Mouse (Mus musculus) E14TG2a.4 (cell line): ENCODE results near the gene Elp5.

Source experiments
- H3K27me3 ChIP-seq: 2 replicates; pipeline ENCODE4 v1.6.1; 2014; ENCODE audit warnings: low read length, control low read depth; ENCODE audit not compliant: insufficient read depth
- H3K36me3 ChIP-seq: 2 replicates; pipeline ENCODE4 v1.6.1; 2014; ENCODE audit warnings: low read length, control low read depth; ENCODE audit not compliant: insufficient read depth
- H3K4me1 ChIP-seq: replicated peaks from 2 replicates; pipeline ENCODE4 v1.6.1; 2014; ENCODE audit warnings: low read depth, low read length, control low read depth
- H3K4me3 ChIP-seq: replicated peaks from 2 replicates; pipeline ENCODE4 v1.5.1; 2014; ENCODE audit warnings: mild to moderate bottlenecking, low read length
- H3K9me3 ChIP-seq: 2 replicates; pipeline ENCODE4 v1.6.1; 2014; ENCODE audit warnings: low read length, control low read depth
- CTCF ChIP-seq: conservative IDR thresholded peaks from 2 replicates; pipeline ENCODE4 v1.5.1; 2014; ENCODE audit warnings: low read length
- NANOG ChIP-seq: IDR thresholded peaks from 2 replicates; pipeline ENCODE4 v1.6.1; 2014; ENCODE audit warnings: borderline replicate concordance, low read length, mixed read lengths
- POU5F1 ChIP-seq: IDR thresholded peaks from 2 replicates; pipeline ENCODE4 v1.6.1; 2014; ENCODE audit warnings: low read length, borderline replicate concordance

Elp5 gene

DNA sequence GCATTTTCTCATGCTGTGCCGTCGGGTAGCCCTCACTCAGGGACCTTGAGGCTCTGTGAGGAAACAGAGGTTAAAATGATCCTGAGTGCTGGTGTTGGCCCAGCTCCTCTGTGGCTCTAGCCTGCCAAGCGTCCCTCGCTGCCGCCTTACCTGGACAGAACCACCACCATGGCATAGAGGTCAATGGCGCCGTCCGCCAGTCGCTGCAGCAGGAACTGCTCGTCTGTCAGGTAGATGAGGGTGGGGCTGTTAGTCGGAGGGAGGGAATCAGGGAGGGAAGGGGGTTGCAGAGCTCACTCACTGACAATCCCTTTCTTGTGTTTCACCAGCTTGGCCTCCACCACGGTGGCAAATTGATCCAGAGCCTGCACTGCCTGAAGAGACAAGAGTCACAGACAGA is 28.2 kb upstream of the Elp5 start:
- no peaks in the 10 kb centered on the region for H3K27me3 ChIP-seq
- peaks cover 87% of the 10 kb centered on the region for H3K36me3 ChIP-seq
- peaks cover 94% of the 10 kb centered on the region for H3K4me1 ChIP-seq
- H3K9me3 ChIP-seq = no peaks in the 10 kb centered on the region
- no peak overlapping the region for H3K4me3 ChIP-seq
- TF ChIP-seq POU5F1 = no peak

DNA sequence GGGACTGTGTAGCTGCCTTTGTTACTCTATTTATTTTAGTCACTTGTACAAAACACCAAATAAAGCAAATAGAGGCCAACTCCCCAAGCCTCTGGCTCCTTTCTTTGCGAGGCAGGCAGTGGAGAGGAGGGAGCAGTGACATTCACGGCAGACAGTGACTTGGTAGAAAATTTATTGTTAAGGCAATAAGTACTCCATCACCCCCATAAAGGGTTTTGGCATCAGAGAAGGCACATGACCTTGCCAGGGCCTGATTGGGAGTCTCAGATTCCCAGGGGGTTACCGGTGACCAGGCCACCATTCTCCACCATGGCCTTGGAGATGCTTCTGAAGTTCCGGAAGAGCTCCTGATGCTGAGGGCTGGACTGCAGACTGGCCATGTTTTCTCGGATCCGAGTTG is 27.7 kb upstream of the Elp5 start:
- Histone ChIP-seq H3K4me3 (no peak overlapping the region), H3K36me3 (peaks cover 92% of the 10 kb centered on the region), H3K27me3 (no peaks in the 10 kb centered on the region), H3K9me3 (no peaks in the 10 kb centered on the region), H3K4me1 (peaks cover 95% of the 10 kb centered on the region)
- no peak for TF ChIP-seq POU5F1
- no peak for TF ChIP-seq CTCF
- TF ChIP-seq NANOG = no peak

DNA sequence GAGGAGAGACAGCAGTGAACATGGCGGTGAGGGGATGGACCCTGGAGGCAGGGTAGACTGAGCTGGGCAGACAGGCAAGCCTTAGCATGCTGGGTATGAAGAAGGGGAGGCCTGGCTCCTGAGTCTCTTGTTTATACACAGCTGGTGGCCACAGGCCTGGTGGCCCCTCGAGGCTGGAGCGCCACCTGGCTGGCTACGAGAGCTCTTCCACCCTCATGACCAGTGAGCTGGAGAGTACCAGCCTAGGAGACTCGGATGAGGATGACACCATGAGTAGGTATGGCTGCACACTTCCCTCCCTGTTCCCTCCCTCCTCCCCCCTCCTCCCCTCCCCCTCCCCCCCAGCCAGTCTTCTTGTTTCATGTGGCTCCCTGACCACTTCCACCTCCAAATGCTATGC is 23.2 kb upstream of the Elp5 start:
- TF ChIP-seq CTCF (0 out of 2 replicates have a peak, but pooled peaks have one; percentile 8), NANOG (no peak), POU5F1 (no peak)
- no peaks in the 10 kb centered on the region for H3K27me3 ChIP-seq
- H3K9me3 ChIP-seq = no peaks in the 10 kb centered on the region
- peaks cover 86% of the 10 kb centered on the region for H3K36me3 ChIP-seq
- H3K4me1 ChIP-seq = peaks cover 92% of the 10 kb centered on the region
- H3K4me3 ChIP-seq = no peak overlapping the region; the same call in 1 of the 2 replicates

DNA sequence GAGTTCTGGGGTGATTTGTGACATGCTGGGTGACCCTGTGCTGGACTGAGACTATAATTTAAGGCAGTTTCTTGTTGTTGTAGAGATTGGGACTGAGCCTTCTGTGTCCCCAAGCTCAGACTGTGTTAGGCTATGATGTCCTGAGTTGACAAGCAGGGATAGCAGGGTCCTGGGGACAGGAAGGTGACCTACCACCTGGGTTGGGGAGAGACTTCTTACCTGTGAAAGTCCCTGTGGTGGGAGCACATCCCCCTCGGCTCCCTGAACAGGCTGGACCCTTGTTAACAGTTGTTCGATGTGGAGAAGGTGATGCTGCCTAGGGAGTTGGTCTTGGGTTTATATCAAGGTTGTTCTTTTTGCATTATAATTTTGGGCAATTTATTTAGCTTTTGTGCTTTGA is 20.2 kb upstream of the Elp5 start:
- H3K9me3 ChIP-seq = no peaks in the 10 kb centered on the region
- TF ChIP-seq CTCF = no peak
- no peak for TF ChIP-seq NANOG
- TF ChIP-seq POU5F1 = no peak
- H3K4me3 ChIP-seq = peak overlapping the region; percentile 94

DNA sequence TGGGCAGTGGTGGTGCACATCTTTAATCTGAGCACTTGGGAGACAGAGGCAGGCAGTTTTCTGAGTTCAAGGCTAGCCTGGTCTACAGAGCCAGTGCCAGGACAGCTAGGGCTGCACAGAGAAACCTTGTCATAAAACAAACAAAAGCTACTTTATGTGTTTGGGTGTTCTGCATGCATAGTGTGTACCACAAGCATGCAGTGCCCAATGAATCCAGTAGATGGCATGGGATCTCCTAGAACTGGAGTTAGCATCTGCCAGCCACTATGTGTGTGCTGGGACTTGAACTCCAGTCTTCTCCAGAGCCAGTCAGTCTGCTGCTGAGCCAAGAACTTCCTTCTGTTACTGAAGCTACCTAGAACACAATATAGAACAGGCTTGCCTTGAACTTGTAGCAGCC is 19.5 kb upstream of the Elp5 start:
- Histone ChIP-seq H3K4me1 (peaks cover 86% of the 10 kb centered on the region), H3K4me3 (peak overlapping the region; percentile 94)
- TF ChIP-seq CTCF (peak; percentile 83), NANOG (no peak), POU5F1 (no peak)

More for the DNA sequence above, 20.2 kb upstream of the Elp5 start:
- Histone ChIP-seq H3K27me3 (no peaks in the 10 kb centered on the region), H3K36me3 (peaks cover 82% of the 10 kb centered on the region), H3K4me1 (peaks cover 91% of the 10 kb centered on the region)

DNA sequence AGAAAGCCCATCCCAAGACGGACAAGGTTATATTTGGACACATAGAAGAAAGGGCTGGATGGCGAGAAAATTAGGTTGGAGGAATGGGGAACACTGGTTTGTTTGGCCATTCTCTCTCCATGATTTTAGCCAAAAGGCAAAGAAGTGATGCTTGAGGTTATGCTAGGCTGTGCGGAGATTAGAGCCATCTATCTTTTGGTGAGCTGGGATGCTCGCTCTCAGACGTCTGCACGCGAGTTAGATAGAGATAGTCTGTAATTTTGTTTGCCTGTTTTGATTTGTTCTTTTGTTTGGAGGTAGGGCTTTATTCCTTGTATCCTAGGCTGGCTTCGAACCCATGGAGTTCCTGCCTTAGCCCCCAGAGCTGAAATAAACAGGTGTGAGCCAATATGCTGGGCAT is 18.8 kb upstream of the Elp5 start:
- no peaks in the 10 kb centered on the region for H3K27me3 ChIP-seq

More for the DNA sequence above, 19.5 kb upstream of the Elp5 start:
- H3K27me3 ChIP-seq = no peaks in the 10 kb centered on the region
- peaks cover 77% of the 10 kb centered on the region for H3K36me3 ChIP-seq
- no peaks in the 10 kb centered on the region for H3K9me3 ChIP-seq

DNA sequence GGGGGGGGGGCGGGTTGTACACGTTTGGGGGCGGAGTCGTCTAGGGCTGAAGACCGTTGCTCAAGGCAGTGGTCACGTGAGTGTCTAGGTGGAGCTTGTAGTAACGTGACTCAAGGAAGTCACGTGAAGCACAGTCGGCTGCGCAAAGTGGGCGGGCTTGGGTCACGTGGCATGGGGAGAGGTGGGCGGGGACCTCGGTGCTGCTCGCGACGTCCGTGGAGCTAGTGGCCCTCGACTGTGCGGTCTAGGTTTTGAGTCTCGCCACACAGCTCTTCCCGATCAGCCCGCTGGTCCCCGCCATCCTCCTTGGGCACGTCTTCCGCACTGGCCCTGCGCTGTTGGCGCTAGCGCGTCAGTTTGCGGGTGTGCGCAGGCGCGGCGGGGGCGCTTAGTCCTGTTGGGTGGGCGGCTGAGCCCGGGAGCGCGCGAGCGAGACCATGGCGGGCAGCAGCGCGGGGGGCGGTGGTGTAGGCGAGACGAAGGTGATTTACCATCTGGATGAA is 18.1 kb upstream of the Elp5 start, which contains the start of gene Dvl2:
Gene Dvl2 (plus strand): TSS at position 200 of the 503 bp plus-strand sequence.
- Histone ChIP-seq H3K36me3 (peaks cover 65% of the 10 kb centered on the region), H3K4me3 (peak within 1 kb of the TSS; percentile 94), H3K9me3 (no peaks in the 10 kb centered on the region), H3K27me3 (no peaks in the 10 kb centered on the region), H3K4me1 (peaks cover 73% of the 10 kb centered on the region)
- TF ChIP-seq POU5F1 = no peak
- no peak for TF ChIP-seq CTCF
- no peak for TF ChIP-seq NANOG

More for the DNA sequence above, 18.8 kb upstream of the Elp5 start:
- Histone ChIP-seq H3K4me3 (peak overlapping the region; percentile 94), H3K9me3 (no peaks in the 10 kb centered on the region), H3K4me1 (peaks cover 79% of the 10 kb centered on the region), H3K36me3 (peaks cover 70% of the 10 kb centered on the region)
- no peak for TF ChIP-seq NANOG
- no peak for TF ChIP-seq POU5F1
- no peak for TF ChIP-seq CTCF

DNA sequence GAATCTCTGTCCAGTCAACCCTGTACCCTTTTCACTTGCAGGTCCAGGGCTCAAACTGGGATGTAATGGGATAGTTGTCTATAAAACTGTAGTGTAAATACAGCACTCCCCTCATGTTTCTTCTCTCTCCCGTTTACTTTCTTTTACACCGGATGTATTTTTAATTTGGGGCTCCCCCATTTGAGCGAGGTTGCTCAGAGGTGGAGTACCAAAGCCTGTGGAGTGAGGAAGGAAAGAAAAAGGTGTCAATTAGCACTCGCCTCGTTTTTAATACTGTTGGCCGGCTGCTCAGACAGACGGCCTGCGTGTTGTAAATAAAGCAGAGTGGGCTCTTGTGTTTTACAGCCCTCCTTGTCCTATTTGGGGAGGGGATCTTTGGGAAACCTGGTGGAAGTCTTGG is 17.3 kb upstream of the Elp5 start:
- Histone ChIP-seq H3K9me3 (no peaks in the 10 kb centered on the region), H3K4me1 (peaks cover 70% of the 10 kb centered on the region), H3K27me3 (no peaks in the 10 kb centered on the region), H3K4me3 (peak overlapping the region; percentile 35; the same call in 1 of the 2 replicates), H3K36me3 (peaks cover 59% of the 10 kb centered on the region)
- TF ChIP-seq NANOG = no peak
